Mouse (Mus musculus) monocyte, adult 2 months (primary cell): ENCODE results near the gene Prickle2.

ENCODE experiments used
- DNase-seq, 2 experiments: peaks; one replicate each; pipeline ENCODE4 v3.0.0; 2022; ENCODE audit warnings: low spot score in 2 of 2, low read depth in 1 of 2

Prickle2 gene

GRCm38 (mm10) chr6:92394628-92395027, 311.3 kb downstream of the Prickle2 start:
- no peak for DNase-seq

- DNase-seq, result no peak
Measured at GRCm38 (mm10) chr6:92390321-92390720, 315.6 kb downstream of the Prickle2 start.

DNA sequence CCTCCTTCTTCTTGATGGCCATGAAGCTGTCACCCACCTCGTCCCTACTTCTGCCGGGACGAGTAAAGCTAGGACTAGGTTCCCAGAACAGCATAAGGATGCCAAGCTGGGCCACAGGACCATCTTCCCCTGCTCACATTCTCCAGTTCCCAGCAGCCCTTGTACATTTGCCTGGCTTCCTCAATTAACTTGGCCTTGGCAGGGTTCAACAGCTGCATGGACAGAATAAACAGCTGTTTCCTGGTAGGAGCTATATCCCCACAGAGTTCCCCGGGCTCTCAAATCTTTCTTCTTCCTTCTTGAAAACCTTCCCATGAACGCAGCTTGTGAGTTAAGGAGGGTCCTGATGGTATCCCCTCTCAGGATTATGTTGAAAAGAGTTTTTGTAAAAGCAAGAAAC, 317.3 kb downstream of the Prickle2 start:
- no peak for DNase-seq

DNA sequence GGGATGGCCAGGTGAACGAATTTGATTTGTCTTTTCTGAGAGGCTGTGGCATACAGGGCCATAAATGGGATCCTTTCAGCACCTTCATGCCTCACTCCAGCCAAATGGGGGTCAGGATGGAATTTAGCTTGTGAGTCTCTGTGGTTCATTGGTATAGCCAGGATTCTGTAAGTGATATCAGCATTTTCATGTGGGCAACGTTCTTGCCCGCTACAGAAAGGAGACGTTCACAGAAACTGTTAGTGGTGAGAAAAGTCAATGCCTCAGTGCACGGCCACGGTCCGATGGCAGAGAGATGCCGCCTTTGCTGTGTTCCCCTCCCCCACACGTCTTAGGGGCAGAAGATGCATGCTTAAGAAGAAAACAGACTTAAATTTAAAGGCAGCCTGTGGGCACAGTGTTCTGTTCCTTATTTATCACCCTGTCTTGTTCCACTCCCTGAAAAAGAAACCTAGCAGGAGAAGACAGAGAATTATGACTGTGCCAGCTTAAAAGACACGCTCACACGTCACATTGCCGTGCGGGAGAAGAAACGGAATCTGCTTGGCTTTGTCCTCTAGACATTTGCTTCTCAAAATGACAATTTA, 322.7 kb downstream of the Prickle2 start:
- no peak for DNase-seq

DNA sequence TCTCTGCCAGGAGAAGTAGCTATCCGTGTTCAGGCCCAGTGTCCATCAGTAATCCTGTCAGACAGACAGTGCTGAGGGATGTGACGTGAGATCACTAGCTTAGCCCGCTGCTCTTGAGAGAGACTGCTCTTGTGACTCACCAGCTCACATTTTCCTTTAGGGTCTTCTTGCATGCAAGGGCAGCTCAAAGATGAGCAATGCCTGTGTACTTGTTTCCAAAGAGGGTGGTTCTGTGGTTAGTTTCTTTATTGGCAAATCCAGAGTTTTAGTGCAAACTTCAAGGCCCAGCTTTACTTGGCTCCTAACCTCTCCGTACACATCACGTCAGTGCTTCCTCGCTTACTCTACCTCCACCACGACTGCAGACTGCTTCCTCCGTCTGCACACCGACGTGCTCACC, 324.9 kb downstream of the Prickle2 start:
- DNase-seq, result no peak

- DNase-seq, result no peak
Measured at GRCm38 (mm10) chr6:92374826-92375225, 331.1 kb downstream of the Prickle2 start.

- DNase-seq, result no peak
Measured at GRCm38 (mm10) chr6:92370896-92371295, 335.1 kb downstream of the Prickle2 start.

DNA sequence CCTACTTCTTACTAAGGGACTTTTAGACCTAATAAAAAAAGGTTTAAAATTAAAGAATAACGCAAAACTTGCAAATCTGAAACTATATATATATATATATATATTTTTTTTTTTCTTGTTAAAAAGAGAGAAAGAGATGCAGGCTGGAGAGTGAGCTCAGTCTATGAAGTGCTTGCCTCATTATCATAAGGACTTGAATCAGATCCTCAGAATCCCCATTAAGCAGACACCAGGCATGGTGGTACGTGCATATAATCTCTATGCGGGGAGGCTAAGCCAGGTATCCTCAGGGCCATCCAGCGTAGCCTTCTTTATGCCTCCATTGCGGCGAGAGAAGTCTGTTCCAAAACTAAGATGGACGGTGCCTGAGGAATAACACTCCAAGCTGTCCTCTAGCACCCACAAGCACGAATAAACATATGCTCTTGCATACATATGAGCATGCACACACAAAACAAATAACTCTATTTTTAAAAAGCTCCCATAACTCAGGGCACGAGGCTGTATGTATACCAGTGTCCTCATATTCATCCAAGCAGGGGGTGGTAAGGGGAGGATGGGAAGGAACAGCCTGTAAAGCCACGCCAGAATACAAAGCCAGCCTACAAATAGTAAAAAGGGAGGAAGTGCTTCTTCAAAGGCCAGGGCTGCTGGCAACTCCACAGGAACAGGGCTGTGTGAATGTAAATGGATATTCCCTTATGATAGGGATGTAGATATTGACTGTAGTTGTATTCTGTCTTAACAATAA, 358.5 kb downstream of the Prickle2 start:
- DNase-seq, result no peak

DNA sequence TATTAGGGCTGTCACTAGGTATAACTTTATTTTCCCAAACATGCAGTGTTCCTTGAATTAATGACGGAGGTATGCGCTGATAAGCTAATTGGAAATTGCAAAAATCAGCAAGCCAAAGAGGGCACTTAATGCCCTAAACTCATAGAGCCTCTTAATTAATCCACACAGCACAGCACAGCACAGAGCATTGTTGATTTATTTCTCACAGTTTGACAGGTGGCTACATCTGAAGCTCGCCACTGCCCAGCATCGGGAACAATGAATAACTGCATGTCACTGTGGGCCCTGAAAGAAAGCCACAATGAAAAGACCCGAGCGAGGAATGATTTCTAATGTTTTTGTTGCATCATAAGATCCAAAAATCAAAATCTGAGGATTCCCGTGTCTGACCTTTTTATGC, 359.2 kb downstream of the Prickle2 start:
- no peak for DNase-seq

- no peak for DNase-seq
Measured at GRCm38 (mm10) chr6:92345151-92345550, 360.8 kb downstream of the Prickle2 start.

GRCm38 (mm10) chr6:92344588-92344987, 361.4 kb downstream of the Prickle2 start:
- DNase-seq, result no peak
